Mouse (Mus musculus) left cerebral cortex, adult 8-10 months (tissue): ENCODE data around the gene Tmem18. TPM values are rescaled to one million over a fixed set of nuclear protein-coding genes. Genes with fewer than 3 reads are reported as not detected.

Experiments used
- DNase-seq, 2 experiments: peaks; one replicate each; pipeline ENCODE4 v3.0.0; 2022; ENCODE audit warnings: low spot score in 2 of 2
- total RNA-seq, 4 experiments: library from RNA; stranded (reverse); gene quantifications; 2 replicates each; pipeline ENCODE4 v1.2.4; 2022

Gene Tmem18
- total RNA-seq = 10 to 100 TPM; 32.4 to 35.5 (median 34.3) TPM

- DNase-seq = peak; percentile 74 to 81
Measured at GRCm38 (mm10) chr12:30584356-30584740, at the start of gene Tmem18. Gene Tmem18, plus strand, starts transcription at chr12:30584426.

- no peak for DNase-seq
Measured at GRCm38 (mm10) chr12:30557349-30557748, 26.9 kb upstream of the Tmem18 start.

- DNase-seq = no peak
Measured at GRCm38 (mm10) chr12:30561411-30561810, 22.8 kb upstream of the Tmem18 start.

GRCm38 (mm10) chr12:30572075-30572474 lies 12.2 kb upstream of the Tmem18 start:
- DNase-seq = no peak

- no peak for DNase-seq
Measured at GRCm38 (mm10) chr12:30575952-30576351, 8.3 kb upstream of the Tmem18 start.

GRCm38 (mm10) chr12:30578019-30578418 lies 6.2 kb upstream of the Tmem18 start:
- DNase-seq = no peak

- DNase-seq = no peak
Measured at GRCm38 (mm10) chr12:30581277-30581676, 2.9 kb upstream of the Tmem18 start.

- DNase-seq = peak in 1 of 2 experiments; percentile 30
Measured at GRCm38 (mm10) chr12:30583586-30584355, 455 bp upstream of the Tmem18 start.

- no peak for DNase-seq
Measured at GRCm38 (mm10) chr12:30584863-30585262, 637 bp downstream of the Tmem18 start.

GRCm38 (mm10) chr12:30591832-30592231 lies 7.6 kb downstream of the Tmem18 start:
- DNase-seq = no peak

- no peak for DNase-seq
Measured at GRCm38 (mm10) chr12:30596818-30597407, 12.7 kb downstream of the Tmem18 start.

- no peak for DNase-seq
Measured at GRCm38 (mm10) chr12:30598955-30599354, 14.7 kb downstream of the Tmem18 start.

- no peak for DNase-seq
Measured at GRCm38 (mm10) chr12:30599474-30599873, 15.2 kb downstream of the Tmem18 start.

GRCm38 (mm10) chr12:30599997-30600396 lies 15.8 kb downstream of the Tmem18 start:
- DNase-seq = no peak

- no peak for DNase-seq
Measured at GRCm38 (mm10) chr12:30604012-30604411, 19.8 kb downstream of the Tmem18 start.

GRCm38 (mm10) chr12:30604876-30605275 lies 20.6 kb downstream of the Tmem18 start:
- DNase-seq = no peak

- no peak for DNase-seq
Measured at GRCm38 (mm10) chr12:30605941-30606340, 21.7 kb downstream of the Tmem18 start.

GRCm38 (mm10) chr12:30606743-30607142 lies 22.5 kb downstream of the Tmem18 start:
- DNase-seq = no peak

- no peak for DNase-seq
Measured at GRCm38 (mm10) chr12:30618425-30618824, 34.2 kb downstream of the Tmem18 start.

- no peak for DNase-seq
Measured at GRCm38 (mm10) chr12:30628466-30628865, 44.2 kb downstream of the Tmem18 start.

GRCm38 (mm10) chr12:30634534-30634933 lies 50.3 kb downstream of the Tmem18 start:
- DNase-seq = no peak
